Mouse (Mus musculus): ENCODE data around the gene Tnfrsf8. TPM values are rescaled to one million over a fixed set of nuclear protein-coding genes. Genes with fewer than 3 reads are reported as not detected.

Gene Tnfrsf8
- polyA plus RNA-seq, 1 experiment from 2014 or later, result 0.10 TPM

Other genes with a start within 250 kb of the Tnfrsf8 start
- gene Vps13d, start 120.2 kb downstream of the Tnfrsf8 start, polyA plus RNA-seq (2016; fragmentation: Nextera tagmentation; extraction: Ambion mirVana), result 5.7 and 7.0 TPM in 2 replicates
- 1.3 and 1.6 TPM in 2 replicates for gene Tnfrsf1b, start 68.3 kb downstream of the Tnfrsf8 start, polyA plus RNA-seq (2016; fragmentation: Nextera tagmentation; extraction: Ambion mirVana)
- not detected in 2 replicates for gene Zfp990, start 195.6 kb upstream of the Tnfrsf8 start, polyA plus RNA-seq (2016; fragmentation: Nextera tagmentation; extraction: Ambion mirVana)

All from forebrain, embryonic 12.5 days (tissue).